Comparison of ENCODE assay signal across 8 mouse cellular contexts in the genomic region with DNA sequence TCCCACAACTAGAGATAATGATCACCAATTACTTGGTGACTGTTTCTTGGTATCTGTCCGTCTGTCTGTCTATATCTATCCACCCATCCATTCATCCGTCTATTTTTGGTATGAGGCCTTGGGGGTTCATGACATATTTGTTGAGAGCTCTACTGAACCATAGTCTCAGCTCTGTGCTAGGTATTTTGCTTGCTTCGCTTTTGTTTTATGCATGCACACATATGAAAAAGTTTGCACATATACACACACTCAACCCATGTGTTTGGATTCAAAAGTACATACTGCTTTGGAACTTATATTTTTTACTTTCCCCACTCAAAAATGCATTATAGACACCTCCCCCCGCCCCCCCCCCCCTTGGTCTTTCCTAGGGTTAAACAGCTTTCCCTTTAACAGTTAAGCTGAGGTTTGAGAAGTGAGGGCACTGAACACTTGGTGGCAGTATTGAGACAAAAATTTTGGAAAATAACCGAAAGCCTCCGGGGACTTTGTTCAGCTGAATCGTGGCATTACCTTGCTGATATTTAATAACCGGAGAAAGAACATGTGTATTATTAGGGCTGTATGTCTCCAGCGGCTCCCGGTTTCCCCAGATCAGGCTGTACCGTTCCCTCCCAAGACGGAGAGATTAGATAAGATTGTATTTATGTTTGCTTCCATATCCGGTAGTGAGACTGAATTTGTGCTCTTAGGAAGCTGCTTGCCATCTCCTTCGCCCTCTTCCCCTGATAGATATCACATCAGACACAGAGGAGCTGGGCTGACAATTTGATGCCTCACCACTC. TPM values are rescaled to one million over a fixed set of nuclear protein-coding genes. Genes with fewer than 3 reads are reported as not detected.
DNase-seq lines count a peak whose midpoint lies in the region; ATAC-seq and TF ChIP-seq lines count a peak whose summit lies in the region.

No protein-coding gene starts in this region.

- no peaks in the 10 kb centered on the region for H3K27me3 ChIP-seq in heart, embryonic 11.5 days (ENCODE audit: control insufficient read depth, insufficient read depth, low read length)
- peaks cover 17% of the 10 kb centered on the region for H3K27me3 ChIP-seq in kidney, embryonic 15.5 days
- H3K27me3 ChIP-seq in liver, embryonic 11.5 days (replicated peaks; ENCODE audit: control insufficient read depth, insufficient read depth, low read length) = 0 out of 2 replicates have a peak, but pooled peaks cover 3% of the 10 kb centered on the region
- H3K27me3 ChIP-seq in myocyte (ENCODE audit: control insufficient read depth, insufficient read depth, insufficient read length) = no peaks in the 10 kb centered on the region

- no peak for TF ChIP-seq POLR2A in myocyte (IDR thresholded peaks at IDR 0.05; ENCODE audit: insufficient read length, low read depth)

- peak overlapping the region; percentile 72 for H3K4me2 ChIP-seq in heart, embryonic 11.5 days
- peak overlapping the region; percentile 66 for H3K4me2 ChIP-seq in kidney, embryonic 15.5 days
- peak overlapping the region; percentile 54 for H3K4me2 ChIP-seq in liver, embryonic 11.5 days
- peak overlapping the region; percentile 67 for H3K4me2 ChIP-seq in myocyte (ENCODE audit: low read depth)

- H3K27ac ChIP-seq in heart, embryonic 11.5 days (ENCODE audit: low read depth, low read length) = no peak overlapping the region
- no peak overlapping the region for H3K27ac ChIP-seq in kidney, embryonic 15.5 days
- H3K27ac ChIP-seq in liver, embryonic 11.5 days (ENCODE audit: low read depth, low read length) = no peak overlapping the region

- H3K4me1 ChIP-seq in heart, embryonic 11.5 days (ENCODE audit: control insufficient read depth, insufficient read depth, low read length) = no peaks in the 10 kb centered on the region
- H3K4me1 ChIP-seq in kidney, embryonic 15.5 days = peaks cover 4% of the 10 kb centered on the region; the same call in 1 of the 2 replicates
- H3K4me1 ChIP-seq in liver, embryonic 11.5 days (replicated peaks; ENCODE audit: control insufficient read depth, insufficient read depth, low read length) = no peaks in the 10 kb centered on the region

- ATAC-seq in heart, embryonic 11.5 days (replicated peaks; ENCODE audit: insufficient number of reproducible peaks, low FRiP score, low TSS enrichment) = no peak
- ATAC-seq in kidney, embryonic 15.5 days (replicated peaks; ENCODE audit: low FRiP score) = no peak
- no peak for ATAC-seq in liver, embryonic 11.5 days (replicated peaks; ENCODE audit: low FRiP score)

- H3K9ac ChIP-seq in heart, embryonic 11.5 days (ENCODE audit: low read depth, low read length) = peak overlapping the region; percentile 44
- peak overlapping the region; percentile 43 for H3K9ac ChIP-seq in kidney, embryonic 15.5 days
- peak overlapping the region; percentile 10; the same call in 1 of the 2 replicates for H3K9ac ChIP-seq in liver, embryonic 11.5 days (ENCODE audit: low read depth, low read length)

- peak overlapping the region; percentile 39 for H3K4me3 ChIP-seq in heart, embryonic 11.5 days (ENCODE audit: low read depth, low read length)
- peak overlapping the region; percentile 49 for H3K4me3 ChIP-seq in kidney, embryonic 15.5 days (replicated peaks)
- peak overlapping the region; percentile 30 for H3K4me3 ChIP-seq in liver, embryonic 11.5 days (ENCODE audit: low read depth, low read length)
- H3K4me3 ChIP-seq in myocyte = no peak overlapping the region

- no peaks in the 10 kb centered on the region for H3K36me3 ChIP-seq in heart, embryonic 11.5 days (ENCODE audit: control insufficient read depth, insufficient read depth, low read length)
- H3K36me3 ChIP-seq in kidney, embryonic 15.5 days = no peaks in the 10 kb centered on the region
- H3K36me3 ChIP-seq in liver, embryonic 11.5 days (ENCODE audit: control insufficient read depth, insufficient read depth, low read length) = no peaks in the 10 kb centered on the region
- no peaks in the 10 kb centered on the region for H3K36me3 ChIP-seq in myocyte (ENCODE audit: control insufficient read depth, insufficient read depth)

- H3ac ChIP-seq in myocyte (ENCODE audit: control insufficient read depth, insufficient read length) = no peak overlapping the region

- H3K9me3 ChIP-seq in heart, embryonic 11.5 days (replicated peaks; ENCODE audit: control insufficient read depth, low read length) = no peaks in the 10 kb centered on the region
- H3K9me3 ChIP-seq in kidney, embryonic 15.5 days (replicated peaks) = no peaks in the 10 kb centered on the region
- H3K9me3 ChIP-seq in liver, embryonic 11.5 days (ENCODE audit: control insufficient read depth, low read length) = no peaks in the 10 kb centered on the region

- H3K79me2 ChIP-seq in myocyte (ENCODE audit: control insufficient read depth, insufficient read depth) = no peaks in the 10 kb centered on the region

- peak; percentile 75 for DNase-seq in 416B (ENCODE audit: low read depth)
- DNase-seq in Muller cell, postnatal 12 days (ENCODE audit: inconsistent ontology term) = peak; percentile 51
- peak; percentile 26 to 59 for DNase-seq in cerebellum, postnatal 36 days
- DNase-seq in liver, embryonic 11.5 days (ENCODE audit: low spot score) = no peak
- peak; percentile 40 for DNase-seq in yolk sac, embryonic 10.5 days (ENCODE audit: low spot score)

- 16% methylated on average over 14 of the region's 14 CpGs for WGBS in heart, embryonic 11.5 days (ENCODE audit: insufficient replicate concordance)
- 17% methylated on average over 14 of the region's 14 CpGs for WGBS in kidney, embryonic 15.5 days
- WGBS in liver, embryonic 11.5 days = 17% methylated on average over 14 of the region's 14 CpGs

TF ChIP-seq in myocyte, 11 proteins besides CTCF, POLR2A, EP300 and RAD21:
- TF ChIP-seq TCF12 (IDR thresholded peaks at IDR 0.05; ENCODE audit: insufficient read depth, poor library complexity, severe bottlenecking) (no peak), MYOD1 (IDR thresholded peaks at IDR 0.05; ENCODE audit: control insufficient read depth in 1 of 3, insufficient read length in 2 of 3, low read depth in 2 of 3) (no peak), MYOG (IDR thresholded peaks at IDR 0.05; ENCODE audit: control insufficient read depth in 1 of 3, insufficient read depth in 1 of 3, insufficient read length in 2 of 3, low read depth in 2 of 3) (no peak), CEBPB (IDR thresholded peaks at IDR 0.05; ENCODE audit: insufficient read depth, poor library complexity, severe bottlenecking) (no peak)

RNA-seq across cellular contexts. Expression of gene Sln, which starts 20.7 kb away (rescaled TPM):
- 10.4 and 10.6 TPM in 2 replicates for polyA plus RNA-seq in heart, embryonic 11.5 days (2014; fragmentation: Nextera tagmentation; extraction: Ambion mirVana)
- 8.7 and 19.3 TPM in 2 replicates for polyA plus RNA-seq in kidney, embryonic 15.5 days (2015; fragmentation: Nextera tagmentation; extraction: Ambion mirVana)
- 0.40 and 0.45 TPM in 2 replicates for polyA plus RNA-seq in liver, embryonic 11.5 days (2014; fragmentation: Nextera tagmentation; extraction: Ambion mirVana)
- not detected for polyA plus RNA-seq in myocyte (2012; fragmentation: generic; extraction: Trizol)

RNA-seq across cellular contexts. Expression of gene Slc35f2, which starts 57.9 kb away (rescaled TPM):
- polyA plus RNA-seq in heart, embryonic 11.5 days (2014; fragmentation: Nextera tagmentation; extraction: Ambion mirVana) = 0.82 and 1.2 TPM in 2 replicates
- polyA plus RNA-seq in kidney, embryonic 15.5 days (2015; fragmentation: Nextera tagmentation; extraction: Ambion mirVana) = 14.4 and 15.9 TPM in 2 replicates
- 0.92 and 1.4 TPM in 2 replicates for polyA plus RNA-seq in liver, embryonic 11.5 days (2014; fragmentation: Nextera tagmentation; extraction: Ambion mirVana)
- 0.02 TPM for polyA plus RNA-seq in myocyte (2012; fragmentation: generic; extraction: Trizol)
